Mouse (Mus musculus) liver, adult 2 months (tissue): Measurements from ENCODE around the gene H2-Aa.

Source experiments
- CTCF ChIP-seq: fragments of 200-500 bp; IDR thresholded peaks from 2 replicates; pipeline ENCODE4 v1.5.1; 2011; ENCODE audit warnings: low read depth, low read length, control low read depth
- POLR2A ChIP-seq: fragments of 200-500 bp; IDR thresholded peaks from 2 replicates; pipeline ENCODE4 v1.6.1; 2011; ENCODE audit warnings: low read length, control low read depth; ENCODE audit not compliant: insufficient read depth; ENCODE audit errors: extremely low read depth

- TF ChIP-seq CTCF (no peak), POLR2A (no peak)
These were observed 2.3 kb downstream of the H2-Aa start for GRCm38 (mm10) chr17:34285371-34285770.
